Mouse (Mus musculus): ENCODE measurements around the gene Rad9b. TPM values are rescaled to one million over a fixed set of nuclear protein-coding genes. Genes with fewer than 3 reads are reported as not detected.

Rad9b gene
- polyA plus RNA-seq, 1 experiment from 2014 or later = 9.2 TPM

DNA sequence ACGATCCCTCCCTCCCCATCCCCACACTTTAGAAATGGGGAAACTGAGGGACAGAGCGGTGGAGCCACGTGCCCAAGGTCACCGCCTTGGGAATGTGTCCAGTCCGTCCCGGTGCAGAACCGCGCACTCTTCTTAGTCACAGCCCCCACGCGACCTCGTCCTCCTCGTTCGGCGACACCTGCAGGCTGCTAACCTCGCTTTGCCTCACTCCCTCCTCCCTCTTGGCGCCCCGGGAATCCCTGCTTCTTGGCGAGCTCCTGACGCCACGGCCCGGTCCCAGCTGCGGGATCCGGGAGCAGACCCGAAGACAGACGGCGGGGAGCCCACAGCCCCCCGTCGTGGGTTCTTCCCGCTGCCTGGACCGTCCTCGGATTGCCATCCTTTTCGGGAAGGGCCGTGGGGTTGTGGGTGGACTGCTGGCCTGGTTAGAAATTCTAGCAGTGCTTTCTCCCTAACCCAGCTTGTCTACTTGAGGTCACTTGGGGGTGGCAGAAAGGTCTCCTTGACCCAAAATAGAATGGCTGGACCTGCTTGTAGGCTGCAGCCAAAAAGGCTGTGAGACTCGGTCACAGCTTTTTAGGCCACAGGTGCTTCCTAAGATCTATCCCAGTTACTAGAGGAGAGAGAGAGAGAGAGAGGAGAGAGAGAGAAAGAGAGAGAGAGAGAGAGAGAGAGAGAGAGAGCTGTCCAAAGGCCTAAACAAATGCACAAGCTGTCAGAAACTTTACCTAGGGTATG lies 68.8 kb downstream of the Rad9b start:
- H3K9ac ChIP-seq = peak overlapping the region; percentile 88
- ATAC-seq = peak; percentile 24; the same call in 1 of the 2 replicates
- H3K4me1 ChIP-seq (replicated peaks) = peaks cover 19% of the 10 kb centered on the region
- H3K36me3 ChIP-seq = 0 out of 2 replicates have a peak, but pooled peaks cover 2% of the 10 kb centered on the region
- H3K4me2 ChIP-seq (replicated peaks) = peak overlapping the region; percentile 96
- under 1% methylated on average over 34 of the region's 34 CpGs for WGBS
- H3K4me3 ChIP-seq (replicated peaks) = peak overlapping the region; percentile 93
- peak overlapping the region; percentile 52 for H3K27ac ChIP-seq
- no peaks in the 10 kb centered on the region for H3K27me3 ChIP-seq (replicated peaks)
- H3K9me3 ChIP-seq = no peaks in the 10 kb centered on the region

DNA sequence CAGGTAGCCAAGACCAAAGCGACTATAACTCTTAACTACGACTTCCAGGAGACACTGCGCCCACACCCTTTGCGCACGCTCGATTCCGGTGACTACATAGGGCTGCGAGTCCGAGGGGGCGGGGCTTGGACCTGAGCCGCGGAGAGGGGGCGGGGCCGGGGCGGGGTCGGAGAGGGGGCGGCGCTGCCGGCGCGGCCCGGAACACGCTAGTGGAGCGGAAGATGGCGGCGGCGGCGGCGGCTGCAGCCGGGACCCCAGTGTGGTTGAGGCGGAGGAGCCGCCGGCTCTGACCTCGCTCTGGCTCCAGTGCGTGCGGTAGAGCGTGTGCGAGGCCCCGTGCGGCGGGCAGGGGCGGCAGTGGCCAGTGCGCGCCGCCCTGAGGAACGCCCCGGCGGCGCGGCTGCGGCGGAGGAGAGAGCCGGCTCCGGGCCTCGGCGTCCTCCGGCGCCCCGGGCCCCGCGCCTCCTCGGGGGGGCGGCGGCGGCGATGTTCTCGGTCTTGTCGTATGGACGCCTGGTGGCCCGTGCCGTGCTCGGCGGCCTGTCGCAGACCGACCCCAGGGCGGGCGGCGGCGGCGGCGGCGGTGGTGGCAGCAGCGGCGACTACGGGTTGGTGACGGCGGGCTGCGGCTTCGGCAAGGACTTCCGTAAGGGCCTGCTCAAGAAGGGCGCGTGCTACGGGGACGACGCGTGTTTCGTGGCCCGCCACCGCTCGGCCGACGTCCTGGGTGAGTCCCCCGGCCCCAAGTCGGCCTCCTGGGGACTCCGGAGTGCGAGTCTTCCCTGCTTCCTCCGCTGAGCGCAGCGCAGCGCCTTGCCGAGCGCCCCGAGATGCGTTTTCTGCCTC lies 69.6 kb downstream of the Rad9b start, which contains the start of gene Pptc7:
Gene Pptc7, plus strand, starts transcription at position 183 of the 846 bp plus-strand sequence.
- under 1% methylated on average over 88 of the region's 114 CpGs for WGBS
- H3K4me3 ChIP-seq (replicated peaks) = peak within 1 kb of the TSS; percentile 93

DNA sequence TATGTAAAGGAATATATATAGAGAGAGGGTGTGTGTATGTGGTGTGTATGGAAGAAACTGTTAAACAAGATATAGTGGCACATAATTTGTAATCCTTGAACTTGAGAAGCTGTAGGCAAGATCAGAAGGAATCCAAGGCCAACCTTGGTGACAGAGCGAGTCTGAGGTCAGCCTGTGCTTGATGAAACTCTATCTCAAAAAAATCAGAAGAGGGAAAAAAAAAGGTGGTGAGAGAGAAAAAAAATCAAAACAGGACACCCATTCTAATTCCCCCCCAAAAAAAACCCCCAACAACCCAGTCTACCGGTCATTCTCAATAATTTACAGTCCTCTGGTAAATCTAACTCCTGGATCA lies 70.2 kb downstream of the Rad9b start:
- ATAC-seq = no peak
- 33% methylated on average over 2 of the region's 2 CpGs for WGBS
- Histone ChIP-seq H3K27me3 (replicated peaks) (no peaks in the 10 kb centered on the region), H3K9me3 (no peaks in the 10 kb centered on the region), H3K9ac (no peak overlapping the region), H3K27ac (no peak overlapping the region), H3K36me3 (0 out of 2 replicates have a peak, but pooled peaks cover 2% of the 10 kb centered on the region), H3K4me3 (replicated peaks) (peak overlapping the region; percentile 93; the same call in 1 of the 2 replicates), H3K4me2 (replicated peaks) (peak overlapping the region; percentile 96), H3K4me1 (replicated peaks) (peaks cover 19% of the 10 kb centered on the region)

More for the DNA sequence above, 69.6 kb downstream of the Rad9b start, which contains the start of gene Pptc7:
- H3K36me3 ChIP-seq = 0 out of 2 replicates have a peak, but pooled peaks cover 2% of the 10 kb centered on the region
- H3K27me3 ChIP-seq (replicated peaks) = no peaks in the 10 kb centered on the region
- peak within 1 kb of the TSS; percentile 52 for H3K27ac ChIP-seq
- no peaks in the 10 kb centered on the region for H3K9me3 ChIP-seq
- H3K4me1 ChIP-seq (replicated peaks) = peaks cover 19% of the 10 kb centered on the region
- H3K9ac ChIP-seq = peak within 1 kb of the TSS; percentile 88
- H3K4me2 ChIP-seq (replicated peaks) = peak within 1 kb of the TSS; percentile 96
- peak; percentile 92 for ATAC-seq

DNA sequence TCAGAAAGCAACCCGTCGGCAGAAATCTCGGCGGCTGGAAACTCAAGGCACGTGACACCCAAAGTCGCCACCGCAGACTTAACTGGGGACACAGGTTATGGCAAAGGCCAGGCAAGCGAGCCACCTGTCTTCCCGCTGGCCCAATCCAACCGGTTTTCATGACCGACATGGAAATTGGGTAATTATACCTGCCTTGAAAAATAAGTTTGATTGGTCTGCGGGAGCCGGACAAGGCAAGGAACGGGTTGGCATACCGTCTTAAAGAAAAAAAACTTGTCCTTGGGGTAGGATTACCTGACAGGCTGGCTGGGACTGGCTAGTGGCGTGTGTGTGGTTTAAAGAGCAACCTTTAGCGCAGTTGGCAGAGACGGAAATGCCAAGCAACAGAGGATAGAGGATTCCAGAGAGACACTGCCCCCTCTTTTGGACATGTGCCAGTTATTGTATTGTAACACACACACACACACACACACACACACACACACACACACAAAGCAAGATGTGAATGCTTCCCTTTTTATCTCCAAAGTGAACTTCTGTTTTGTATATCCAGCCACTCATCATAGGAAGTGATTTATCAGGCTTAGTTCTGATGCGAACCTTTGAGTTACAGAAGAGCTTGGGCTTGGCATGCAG lies 73.1 kb downstream of the Rad9b start:
- no peak for ATAC-seq
- Histone ChIP-seq H3K36me3 (no peaks in the 10 kb centered on the region), H3K27me3 (replicated peaks) (no peaks in the 10 kb centered on the region), H3K4me1 (replicated peaks) (peaks cover 11% of the 10 kb centered on the region), H3K27ac (peak overlapping the region; percentile 83), H3K4me2 (replicated peaks) (peak overlapping the region; percentile 44), H3K9ac (no peak overlapping the region), H3K4me3 (replicated peaks) (no peak overlapping the region), H3K9me3 (no peaks in the 10 kb centered on the region)
- 28% methylated on average over 19 of the region's 19 CpGs for WGBS

DNA sequence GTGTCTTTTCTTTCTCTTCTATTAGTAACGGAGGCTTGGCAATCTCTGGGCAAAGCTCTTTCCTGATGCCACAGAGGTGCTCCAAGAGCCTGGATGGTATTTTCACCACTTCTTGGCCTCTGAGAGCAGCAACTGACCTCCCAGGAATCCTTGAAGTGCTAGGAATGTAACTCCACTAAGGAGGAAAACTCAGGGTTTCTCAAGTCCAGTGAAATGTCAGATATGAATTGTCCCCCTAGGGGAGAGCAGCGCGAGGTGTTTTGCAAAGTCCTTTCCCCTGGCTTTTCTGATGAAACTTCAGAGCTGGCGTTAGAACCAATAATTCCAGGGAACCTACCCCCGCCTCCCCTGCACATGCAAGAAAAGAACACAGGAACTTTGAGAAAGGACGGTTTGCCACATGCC lies 73.6 kb downstream of the Rad9b start:
- Histone ChIP-seq H3K36me3 (no peaks in the 10 kb centered on the region), H3K4me3 (replicated peaks) (no peak overlapping the region), H3K4me2 (replicated peaks) (peak overlapping the region; percentile 44), H3K9me3 (no peaks in the 10 kb centered on the region), H3K4me1 (replicated peaks) (peaks cover 11% of the 10 kb centered on the region), H3K27ac (peak overlapping the region; percentile 83), H3K27me3 (replicated peaks) (no peaks in the 10 kb centered on the region), H3K9ac (no peak overlapping the region)
- ATAC-seq = no peak
- 29% methylated on average over 6 of the region's 6 CpGs for WGBS

DNA sequence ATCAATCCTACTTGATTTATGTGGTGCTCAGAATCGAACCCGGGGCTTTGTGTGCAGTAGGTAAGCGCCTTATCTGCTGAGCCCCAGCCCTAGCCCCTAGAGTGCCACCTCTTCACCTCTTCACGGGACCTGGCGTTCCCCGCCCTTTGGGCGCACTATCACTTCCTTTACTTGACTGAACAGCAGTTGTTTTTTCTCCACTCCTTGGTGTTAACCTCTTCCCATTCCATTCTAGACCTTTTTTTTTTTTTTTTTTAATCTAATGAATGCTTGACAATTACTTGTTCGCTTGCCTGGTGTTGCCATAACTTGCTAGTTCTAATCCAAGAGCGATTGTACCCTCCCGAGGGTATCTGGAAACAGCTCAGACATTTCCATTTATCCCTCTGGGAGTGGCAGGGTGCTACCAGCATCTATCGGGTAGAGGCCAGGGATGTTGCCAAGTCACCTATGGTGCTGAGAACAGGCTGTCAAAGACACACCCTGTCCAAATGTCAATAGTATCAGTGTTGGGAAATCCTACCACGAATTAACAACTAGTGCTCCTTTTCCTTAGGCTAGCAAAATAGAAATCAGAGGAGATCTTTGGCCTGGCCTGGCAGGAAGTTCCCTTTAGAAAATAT lies 74.1 kb downstream of the Rad9b start:
- Histone ChIP-seq H3K9me3 (no peaks in the 10 kb centered on the region), H3K4me1 (replicated peaks) (peaks cover 10% of the 10 kb centered on the region), H3K36me3 (no peaks in the 10 kb centered on the region), H3K27me3 (replicated peaks) (no peaks in the 10 kb centered on the region), H3K27ac (peak overlapping the region; percentile 83), H3K4me3 (replicated peaks) (no peak overlapping the region), H3K4me2 (replicated peaks) (peak overlapping the region; percentile 44), H3K9ac (no peak overlapping the region)
- WGBS = 66% methylated on average over 12 of the region's 12 CpGs
- peak; percentile 57; the same call in 1 of the 2 replicates for ATAC-seq

DNA sequence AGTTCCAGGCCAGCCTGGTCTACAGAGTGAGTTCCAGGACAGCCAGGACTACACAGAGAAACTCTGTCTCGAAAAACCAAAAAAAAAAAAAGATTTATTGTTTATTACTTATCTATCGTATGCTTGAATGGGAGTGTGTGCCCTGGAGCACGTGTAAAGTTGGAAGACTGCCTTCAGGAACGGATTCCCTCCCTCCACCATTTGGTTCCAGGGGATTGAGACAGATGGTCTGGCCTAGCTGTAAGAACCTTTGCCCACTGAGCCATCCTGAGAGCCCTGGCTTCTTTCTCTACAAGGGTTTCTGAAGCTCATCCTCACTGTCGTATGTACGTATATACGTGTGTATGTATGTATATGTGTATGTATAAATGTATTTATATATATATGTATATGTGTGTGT lies 75.1 kb downstream of the Rad9b start:
- H3K4me1 ChIP-seq (replicated peaks) = peaks cover 10% of the 10 kb centered on the region
- ATAC-seq = no peak
- H3K4me2 ChIP-seq (replicated peaks) = no peak overlapping the region
- H3K27me3 ChIP-seq (replicated peaks) = no peaks in the 10 kb centered on the region
- 84% methylated on average over 7 of the region's 7 CpGs for WGBS
- no peaks in the 10 kb centered on the region for H3K9me3 ChIP-seq
- no peak overlapping the region for H3K27ac ChIP-seq
- no peaks in the 10 kb centered on the region for H3K36me3 ChIP-seq
- no peak overlapping the region for H3K4me3 ChIP-seq (replicated peaks)
- no peak overlapping the region for H3K9ac ChIP-seq

DNA sequence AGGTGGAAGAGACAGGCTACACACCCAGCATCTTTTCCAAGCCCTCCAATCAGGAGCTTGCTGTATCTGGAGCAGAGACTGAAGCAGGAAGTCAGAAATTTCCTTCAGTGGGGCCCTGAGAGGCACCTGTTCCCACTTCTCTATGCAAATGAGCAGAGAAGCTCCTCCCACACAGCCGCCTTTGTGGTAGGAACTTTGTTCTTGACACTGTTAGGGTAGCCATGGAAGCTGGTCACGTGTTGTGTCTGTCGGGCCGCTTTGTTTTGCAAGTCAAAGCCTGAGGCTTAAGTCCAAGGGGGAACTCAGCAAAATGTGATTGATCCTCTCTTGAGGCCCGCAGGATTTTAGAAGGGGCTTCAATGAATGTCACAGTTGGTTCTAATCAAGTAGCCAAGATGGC lies 79.2 kb downstream of the Rad9b start:
- WGBS = 39% methylated on average over 5 of the region's 5 CpGs
- H3K27me3 ChIP-seq (replicated peaks) = no peaks in the 10 kb centered on the region
- no peaks in the 10 kb centered on the region for H3K9me3 ChIP-seq
- 0 out of 2 replicates have a peak, but pooled peaks cover 3% of the 10 kb centered on the region for H3K4me1 ChIP-seq (replicated peaks)
- no peak overlapping the region for H3K27ac ChIP-seq
- H3K4me2 ChIP-seq (replicated peaks) = no peak overlapping the region
- peak; percentile 71 for ATAC-seq
- no peak overlapping the region for H3K9ac ChIP-seq
- H3K4me3 ChIP-seq (replicated peaks) = no peak overlapping the region
- H3K36me3 ChIP-seq = no peaks in the 10 kb centered on the region

Other genes with a start within 250 kb of the Rad9b start
- not detected in 2 replicates for gene Ccdc63, start 213.4 kb downstream of the Rad9b start, polyA plus RNA-seq (2015; fragmentation: Nextera tagmentation; extraction: Ambion mirVana)
- 240 and 244 TPM in 2 replicates for gene Ppp1cc, start 196.0 kb downstream of the Rad9b start, polyA plus RNA-seq (2015; fragmentation: Nextera tagmentation; extraction: Ambion mirVana)
- gene Hvcn1, start 147.4 kb downstream of the Rad9b start, polyA plus RNA-seq (2015; fragmentation: Nextera tagmentation; extraction: Ambion mirVana) = 5.2 and 5.8 TPM in 2 replicates
- gene Tctn1, start 89.8 kb downstream of the Rad9b start, polyA plus RNA-seq (2015; fragmentation: Nextera tagmentation; extraction: Ambion mirVana) = 3.0 and 3.2 TPM in 2 replicates
- 10.4 and 11.0 TPM in 2 replicates for gene Pptc7, start 69.9 kb downstream of the Rad9b start, polyA plus RNA-seq (2015; fragmentation: Nextera tagmentation; extraction: Ambion mirVana)
- gene Vps29, start 136 bp upstream of the Rad9b start, polyA plus RNA-seq (2015; fragmentation: Nextera tagmentation; extraction: Ambion mirVana) = 268 and 278 TPM in 2 replicates
- gene Gpn3, start 17.6 kb upstream of the Rad9b start, polyA plus RNA-seq (2015; fragmentation: Nextera tagmentation; extraction: Ambion mirVana) = 62.9 and 67.2 TPM in 2 replicates
- 44.0 and 48.0 TPM in 2 replicates for gene Fam216a, start 18.1 kb upstream of the Rad9b start, polyA plus RNA-seq (2015; fragmentation: Nextera tagmentation; extraction: Ambion mirVana)
- gene Arpc3, start 37.6 kb upstream of the Rad9b start, polyA plus RNA-seq (2015; fragmentation: Nextera tagmentation; extraction: Ambion mirVana) = 128 and 138 TPM in 2 replicates
- gene Anapc7, start 67.5 kb upstream of the Rad9b start, polyA plus RNA-seq (2015; fragmentation: Nextera tagmentation; extraction: Ambion mirVana) = 35.2 and 38.3 TPM in 2 replicates
- gene Atp2a2, start 148.0 kb upstream of the Rad9b start, polyA plus RNA-seq (2015; fragmentation: Nextera tagmentation; extraction: Ambion mirVana) = 33.8 and 36.1 TPM in 2 replicates